Mouse (Mus musculus) kidney, adult 2 months (tissue): ENCODE data around the gene Pcyt1a. TPM values are rescaled to one million over a fixed set of nuclear protein-coding genes. Genes with fewer than 3 reads are reported as not detected.
A peak's percentile ranks its signal among the peaks of the same experiment; 100 is the strongest.

Source experiments
- DNase-seq: peaks from one replicate; pipeline ENCODE4 v3.0.0; 2021
- H3K27ac ChIP-seq: fragments of 200-500 bp; 2 replicates; pipeline ENCODE4 v1.5.1; 2012; ENCODE audit warnings: low read depth, low read length, control low read depth, inconsistent platforms; ENCODE audit not compliant: insufficient read depth
- H3K27me3 ChIP-seq: fragments of 200-500 bp; replicated peaks from 2 replicates; pipeline ENCODE4 v1.6.1; 2012; ENCODE audit warnings: mild to moderate bottlenecking, moderate library complexity, low read length, inconsistent platforms; ENCODE audit not compliant: control insufficient read depth, insufficient read depth
- H3K36me3 ChIP-seq: fragments of 200-500 bp; 2 replicates; pipeline ENCODE4 v1.6.1; 2012; ENCODE audit warnings: mild to moderate bottlenecking, moderate library complexity, low read length, inconsistent platforms; ENCODE audit not compliant: control insufficient read depth, insufficient read depth
- H3K4me1 ChIP-seq: fragments of 200-500 bp; 2 replicates; pipeline ENCODE4 v1.6.1; 2011; ENCODE audit warnings: low read length; ENCODE audit not compliant: control insufficient read depth, insufficient read depth
- H3K4me3 ChIP-seq: fragments of 200-500 bp; 2 replicates; pipeline ENCODE4 v1.5.1; 2011; ENCODE audit warnings: mild to moderate bottlenecking, low read depth, low read length, control low read depth; ENCODE audit not compliant: insufficient read depth
- CTCF ChIP-seq: fragments of 200-500 bp; conservative IDR thresholded peaks from 2 replicates; pipeline ENCODE4 v1.5.1; 2011; ENCODE audit warnings: low read depth, mild to moderate bottlenecking, control low read depth, low read length, moderate library complexity, mixed read lengths; ENCODE audit not compliant: insufficient read depth, insufficient read length
- POLR2A ChIP-seq: fragments of 200-500 bp; IDR thresholded peaks from one replicate; pipeline ENCODE4 v1.6.1; 2011; ENCODE audit warnings: low read depth, low read length, control low read depth
- WGBS: fragments of 180-500 bp; shearing (Covaris S2); methylation state at CpG from one replicate; pipeline ENCODE4 v1.1.7; 2018; 5-methylcytosine and 5-hydroxymethylcytosine counted together
- polyA plus RNA-seq: library from polyadenylated mRNA; depleted of rRNA; stranded (reverse); fragments of >200 nt; gene quantifications from 2 replicates; pipeline ENCODE4 v1.2.3, GENCODE M21; 2012; rRNA removed

Pcyt1a gene
- polyA plus RNA-seq = 42.9 and 43.8 TPM in 2 replicates

DNA sequence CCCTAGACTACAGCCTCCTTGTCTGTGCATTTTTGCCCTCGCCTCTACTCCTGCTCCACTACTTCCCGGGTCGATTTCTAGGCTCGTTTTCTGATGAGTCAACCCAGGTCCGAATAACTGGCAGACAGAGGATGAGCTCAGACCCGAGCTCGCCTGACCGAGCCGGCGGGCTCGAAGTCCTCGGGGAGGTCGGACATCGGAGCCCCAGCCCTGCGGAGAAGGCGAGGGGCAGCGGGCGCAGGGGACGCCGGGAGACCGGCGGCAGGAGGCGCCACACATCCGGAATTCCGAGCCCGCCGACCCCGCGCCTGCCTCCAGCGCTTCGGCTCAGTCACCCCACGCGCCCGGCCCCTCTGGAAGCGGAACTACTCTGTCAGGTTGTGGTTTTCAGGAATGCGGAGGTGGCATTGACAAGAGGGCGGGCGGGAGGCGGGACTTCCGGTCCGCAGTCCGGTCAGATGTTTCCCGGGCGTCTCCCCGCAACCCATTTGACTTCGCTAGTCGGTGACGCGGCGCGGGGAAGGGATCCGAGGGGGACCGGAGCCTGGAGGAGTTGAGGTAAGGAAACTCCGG lies at the start of gene Pcyt1a:
Gene Pcyt1a, plus strand, starts transcription at position 448 of the 573 bp plus-strand sequence.
- Histone ChIP-seq H3K27ac (peak within 1 kb of the TSS; percentile 97), H3K27me3 (no peaks in the 10 kb centered on the region), H3K4me3 (peak within 1 kb of the TSS; percentile 98), H3K36me3 (no peaks in the 10 kb centered on the region), H3K4me1 (peaks cover 19% of the 10 kb centered on the region)
- 0 out of 2 replicates have a peak, but pooled peaks have one; percentile 9 for TF ChIP-seq CTCF
- peak; percentile 56 for TF ChIP-seq POLR2A
- WGBS = under 1% methylated on average over 54 of the region's 54 CpGs
- DNase-seq = peak; percentile 96

- no peak overlapping the region for H3K27ac ChIP-seq
- no peaks in the 10 kb centered on the region for H3K4me1 ChIP-seq
- no peak for DNase-seq
- no peak for TF ChIP-seq CTCF
- no peak for TF ChIP-seq POLR2A
- H3K36me3 ChIP-seq = peaks cover 14% of the 10 kb centered on the region
- no peak overlapping the region for H3K4me3 ChIP-seq
- H3K27me3 ChIP-seq = no peaks in the 10 kb centered on the region
Observed at GRCm38 (mm10) chr16:32382901-32383300, 47.8 kb upstream of the Pcyt1a start.

GRCm38 (mm10) chr16:32384885-32385284 lies 45.8 kb upstream of the Pcyt1a start:
- no peak overlapping the region for H3K27ac ChIP-seq
- H3K27me3 ChIP-seq = no peaks in the 10 kb centered on the region
- no peak overlapping the region for H3K4me3 ChIP-seq
- no peak for DNase-seq
- TF ChIP-seq CTCF (no peak), POLR2A (no peak)
- H3K4me1 ChIP-seq = no peaks in the 10 kb centered on the region
- 90% methylated on average over 2 of the region's 2 CpGs for WGBS
- peaks cover 14% of the 10 kb centered on the region for H3K36me3 ChIP-seq

- peaks cover 10% of the 10 kb centered on the region for H3K36me3 ChIP-seq
- no peak for TF ChIP-seq POLR2A
- TF ChIP-seq CTCF = no peak; the same call in 1 of the 2 replicates
- no peaks in the 10 kb centered on the region for H3K4me1 ChIP-seq
- 66% methylated on average over 3 of the region's 3 CpGs for WGBS
- DNase-seq = peak; percentile 31
- H3K27ac ChIP-seq = no peak overlapping the region
- no peaks in the 10 kb centered on the region for H3K27me3 ChIP-seq
- no peak overlapping the region for H3K4me3 ChIP-seq
Observed at GRCm38 (mm10) chr16:32386826-32387225, 43.9 kb upstream of the Pcyt1a start.

DNA sequence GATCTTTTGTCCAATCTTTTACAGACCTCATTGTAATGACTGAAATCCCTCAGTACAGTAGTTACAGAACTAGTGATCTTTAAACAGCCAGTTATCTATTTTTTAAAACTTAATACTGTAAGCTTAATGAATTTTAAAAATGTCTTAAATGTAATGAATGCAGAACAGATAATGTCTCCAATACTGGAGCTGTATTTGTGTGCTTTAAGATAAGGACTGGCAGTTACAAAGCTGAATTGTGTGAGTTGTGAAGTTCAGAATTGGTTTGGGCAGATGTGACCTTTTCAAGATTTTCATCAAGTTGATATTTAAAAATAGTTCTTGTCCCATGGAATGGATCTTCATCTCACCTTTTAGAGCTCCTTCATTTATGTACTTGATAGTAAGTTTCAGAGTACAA lies 41.7 kb upstream of the Pcyt1a start:
- no peak overlapping the region for H3K4me3 ChIP-seq
- H3K4me1 ChIP-seq = no peaks in the 10 kb centered on the region
- no peak for DNase-seq
- no peak overlapping the region for H3K27ac ChIP-seq
- H3K27me3 ChIP-seq = no peaks in the 10 kb centered on the region
- TF ChIP-seq CTCF (no peak), POLR2A (no peak)
- peaks cover 4% of the 10 kb centered on the region; the same call in 1 of the 2 replicates for H3K36me3 ChIP-seq

- WGBS = 80% methylated on average over 3 of the region's 3 CpGs
- DNase-seq = no peak
- H3K4me3 ChIP-seq = no peak overlapping the region
- H3K4me1 ChIP-seq = no peaks in the 10 kb centered on the region
- H3K27me3 ChIP-seq = no peaks in the 10 kb centered on the region
- no peak for TF ChIP-seq POLR2A
- TF ChIP-seq CTCF = no peak
- H3K36me3 ChIP-seq = 0 out of 2 replicates have a peak, but pooled peaks cover 1% of the 10 kb centered on the region
- H3K27ac ChIP-seq = no peak overlapping the region
Observed at GRCm38 (mm10) chr16:32389841-32390240, 40.9 kb upstream of the Pcyt1a start.

DNA sequence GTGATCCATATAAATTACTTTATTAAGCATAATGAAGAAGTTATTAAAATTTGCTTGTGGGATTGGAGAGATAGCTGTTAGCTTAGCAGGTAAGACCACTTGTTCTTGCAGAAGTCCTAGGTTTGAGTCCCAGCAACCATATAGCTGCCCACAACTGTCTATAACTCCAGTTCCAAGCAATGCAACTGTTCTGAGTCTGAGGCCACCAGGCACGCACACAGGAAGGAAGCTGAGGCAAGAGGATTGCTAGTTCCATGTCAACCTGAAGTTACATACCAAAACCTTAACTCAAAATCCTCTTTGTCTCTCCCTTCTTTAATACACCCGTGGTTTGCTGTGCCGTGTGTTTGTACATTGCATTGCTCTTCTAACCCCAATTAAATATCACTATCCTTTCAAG lies 39.8 kb upstream of the Pcyt1a start:
- no peaks in the 10 kb centered on the region for H3K36me3 ChIP-seq
- H3K4me3 ChIP-seq = no peak overlapping the region
- TF ChIP-seq POLR2A (no peak), CTCF (no peak)
- no peak for DNase-seq
- no peaks in the 10 kb centered on the region for H3K27me3 ChIP-seq
- no peak overlapping the region for H3K27ac ChIP-seq
- 93% methylated on average over 3 of the region's 3 CpGs for WGBS
- H3K4me1 ChIP-seq = no peaks in the 10 kb centered on the region
